Mouse (Mus musculus) gastrocnemius, postnatal 14 days (tissue): ENCODE measurements at regions not wholly inside any gene's neighbourhood (a gene's known extent, or its start where the extent isn't known, plus 50 kb on each side); places are given as distances from the start of the nearest gene placed in this dataset.

Experiments used
- DNase-seq: peaks from one replicate; pipeline ENCODE4 v3.0.0; 2021; ENCODE audit warnings: mixed read lengths
- intact Hi-C: fragments of 180-260 bp; cut with DNase I; formaldehyde crosslinking; loops from one replicate; pipeline ENCODE4 v1.15.1; 2025; ENCODE audit warnings: low total_unique reads

GRCm38 (mm10) chr2:45925791-45926480 is 808.7 kb upstream of the Zeb2 start:
- intact Hi-C loops = no loop called here
- DNase-seq = no peak

GRCm38 (mm10) chr2:45908871-45909270 is 791.7 kb upstream of the Zeb2 start:
- intact Hi-C loops = loop anchor here (5.0 kb wide), 1 partner anchor 1092 kb away; no protein-coding TSS in a partner anchor
- no peak for DNase-seq

GRCm38 (mm10) chr2:45904623-45905235 is 787.5 kb upstream of the Zeb2 start:
- DNase-seq = no peak
- intact Hi-C loops = loop anchor here (5.0 kb wide), 1 partner anchor 1087 kb away; no protein-coding TSS in a partner anchor

- intact Hi-C loops = no loop called here
- DNase-seq = no peak
These were observed 786.9 kb upstream of the Zeb2 start for GRCm38 (mm10) chr2:45904090-45904489.

- intact Hi-C loops = no loop called here
- DNase-seq = no peak
These were observed 786.2 kb upstream of the Zeb2 start for GRCm38 (mm10) chr2:45903350-45903749.

GRCm38 (mm10) chr2:45901892-45902291 is 784.7 kb upstream of the Zeb2 start:
- intact Hi-C loops = no loop called here
- no peak for DNase-seq

GRCm38 (mm10) chr2:45884680-45885079 is 767.5 kb upstream of the Zeb2 start:
- intact Hi-C loops = no loop called here

GRCm38 (mm10) chr2:45878656-45879055 is 761.5 kb upstream of the Zeb2 start:
- no peak for DNase-seq
- intact Hi-C loops = no loop called here

More at GRCm38 (mm10) chr2:45884680-45885079, 767.5 kb upstream of the Zeb2 start:
- no peak for DNase-seq

GRCm38 (mm10) chr2:45859901-45860331 is 742.7 kb upstream of the Zeb2 start:
- no peak for DNase-seq
- intact Hi-C loops = no loop called here

- no peak for DNase-seq
- intact Hi-C loops = no loop called here
These were observed 742.2 kb upstream of the Zeb2 start for GRCm38 (mm10) chr2:45859445-45859844.

GRCm38 (mm10) chr2:45850018-45850605 is 732.9 kb upstream of the Zeb2 start:
- intact Hi-C loops = no loop called here
- no peak for DNase-seq

GRCm38 (mm10) chr2:45840389-45840788 is 723.2 kb upstream of the Zeb2 start:
- no peak for DNase-seq
- intact Hi-C loops = no loop called here

- DNase-seq = no peak
- intact Hi-C loops = no loop called here
These were observed 719.5 kb upstream of the Zeb2 start for GRCm38 (mm10) chr2:45836546-45837221.

GRCm38 (mm10) chr2:45817945-45818719 is 700.9 kb upstream of the Zeb2 start:
- peak; percentile 17 for DNase-seq
- intact Hi-C loops = no loop called here

- intact Hi-C loops = no loop called here
- DNase-seq = no peak
These were observed 697.5 kb upstream of the Zeb2 start for GRCm38 (mm10) chr2:45814741-45815140.

- intact Hi-C loops = no loop called here
- no peak for DNase-seq
These were observed 688.1 kb upstream of the Zeb2 start for GRCm38 (mm10) chr2:45805329-45805728.

GRCm38 (mm10) chr2:45800131-45800530 is 682.9 kb upstream of the Zeb2 start:
- intact Hi-C loops = no loop called here
- no peak for DNase-seq

- DNase-seq = no peak
- intact Hi-C loops = no loop called here
These were observed 676.4 kb upstream of the Zeb2 start for GRCm38 (mm10) chr2:45793561-45793960.

- intact Hi-C loops = no loop called here
- no peak for DNase-seq
These were observed 672.5 kb upstream of the Zeb2 start for GRCm38 (mm10) chr2:45789739-45790138.
